Mouse (Mus musculus) kidney, adult 2 months (tissue): ENCODE results near the gene Hs3st1.

Experiments
- CTCF ChIP-seq: fragments of 200-500 bp; conservative IDR thresholded peaks from 2 replicates; pipeline ENCODE4 v1.5.1; 2011; ENCODE audit warnings: low read depth, mild to moderate bottlenecking, control low read depth, low read length, moderate library complexity, mixed read lengths; ENCODE audit not compliant: insufficient read depth, insufficient read length
- POLR2A ChIP-seq: fragments of 200-500 bp; IDR thresholded peaks from one replicate; pipeline ENCODE4 v1.6.1; 2011; ENCODE audit warnings: low read depth, low read length, control low read depth

- no peak for TF ChIP-seq POLR2A
- TF ChIP-seq CTCF: no peak
These were observed 46.8 kb upstream of the Hs3st1 start for GRCm38 (mm10) chr5:39802110-39802509.
